Mouse (Mus musculus): ENCODE measurements around the gene Lalba.
"Not testable (repeated sequence)": the region's sequence is repeated elsewhere in the genome, so short reads cannot be mapped to it uniquely, and the experiment has no call there.

The Lalba gene

GRCm38 (mm10) chr15:98491332-98491731 is 8.8 kb upstream of the Lalba start:
- DNase-seq = no peak

GRCm38 (mm10) chr15:98486433-98487021 is 4.0 kb upstream of the Lalba start:
- no peak for DNase-seq

- DNase-seq = no peak
Observed at GRCm38 (mm10) chr15:98483907-98484886, 1.7 kb upstream of the Lalba start.

GRCm38 (mm10) chr15:98479568-98480102 is 2.9 kb downstream of the Lalba start:
- DNase-seq = no peak

GRCm38 (mm10) chr15:98476281-98476680 is 6.2 kb downstream of the Lalba start:
- DNase-seq = no peak

- DNase-seq = peak; percentile 79
Observed at GRCm38 (mm10) chr15:98475382-98475781, 7.1 kb downstream of the Lalba start.

- DNase-seq = no peak
Observed at GRCm38 (mm10) chr15:98474958-98475357, 7.6 kb downstream of the Lalba start.

GRCm38 (mm10) chr15:98471539-98471938 is 11.0 kb downstream of the Lalba start:
- no peak for DNase-seq

- DNase-seq = no peak
Observed at GRCm38 (mm10) chr15:98469596-98469995, 12.9 kb downstream of the Lalba start, which contains the start of gene OR5BS1P. Gene OR5BS1P (plus strand): TSS chr15:98469896.

- no peak for DNase-seq
Observed at GRCm38 (mm10) chr15:98452288-98452687, 30.2 kb downstream of the Lalba start, which contains the start of gene Olfr281. Gene Olfr281 (plus strand): TSS chr15:98452588.

GRCm38 (mm10) chr15:98448521-98448920 is 34.0 kb downstream of the Lalba start:
- no peak for DNase-seq

- DNase-seq = no peak
Observed at GRCm38 (mm10) chr15:98444561-98444960, 38.0 kb downstream of the Lalba start.

- DNase-seq = not testable (repeated sequence)
Observed at GRCm38 (mm10) chr15:98430925-98431324, 51.6 kb downstream of the Lalba start, which contains the start of gene Olfr282. Gene Olfr282 (plus strand): TSS chr15:98431225.

All from thymus, postnatal 4 days (tissue).